Mouse (Mus musculus): ENCODE measurements at regions not wholly inside any gene's neighbourhood (a gene's known extent, or its start where the extent isn't known, plus 50 kb on each side); places are given as distances from the start of the nearest gene placed in this dataset.

- DNase-seq (ENCODE audit: low read depth, low spot score), result no peak
Observed at GRCm38 (mm10) chr8:89453724-89454123, 409.8 kb upstream of the Sall1 start.

- no peak for DNase-seq (ENCODE audit: low read depth, low spot score)
Observed at GRCm38 (mm10) chr8:89444466-89444865, 400.5 kb upstream of the Sall1 start.

GRCm38 (mm10) chr8:89439304-89439703 lies 395.3 kb upstream of the Sall1 start:
- DNase-seq (ENCODE audit: low read depth, low spot score), result no peak

- DNase-seq (ENCODE audit: low read depth, low spot score), result no peak
Observed at GRCm38 (mm10) chr8:89426969-89427368, 383.0 kb upstream of the Sall1 start.

- DNase-seq (ENCODE audit: low read depth, low spot score), result no peak
Observed at GRCm38 (mm10) chr8:89415287-89415686, 371.3 kb upstream of the Sall1 start.

- no peak for DNase-seq (ENCODE audit: low read depth, low spot score)
Observed at GRCm38 (mm10) chr8:89412500-89412899, 368.5 kb upstream of the Sall1 start.

GRCm38 (mm10) chr8:89412046-89412445 lies 368.1 kb upstream of the Sall1 start:
- DNase-seq (ENCODE audit: low read depth, low spot score), result no peak

- no peak for DNase-seq (ENCODE audit: low read depth, low spot score)
Observed at GRCm38 (mm10) chr8:89406688-89407087, 362.7 kb upstream of the Sall1 start.

GRCm38 (mm10) chr8:89404287-89404686 lies 360.3 kb upstream of the Sall1 start:
- DNase-seq (ENCODE audit: low read depth, low spot score), result no peak

- DNase-seq (ENCODE audit: low read depth, low spot score), result no peak
Observed at GRCm38 (mm10) chr8:89396673-89397072, 352.7 kb upstream of the Sall1 start.

- no peak for DNase-seq (ENCODE audit: low read depth, low spot score)
Observed at GRCm38 (mm10) chr8:89392749-89393148, 348.8 kb upstream of the Sall1 start.

GRCm38 (mm10) chr8:89388761-89389160 lies 344.8 kb upstream of the Sall1 start:
- no peak for DNase-seq (ENCODE audit: low read depth, low spot score)

- no peak for DNase-seq (ENCODE audit: low read depth, low spot score)
Observed at GRCm38 (mm10) chr8:89387295-89387694, 343.3 kb upstream of the Sall1 start.

- DNase-seq (ENCODE audit: low read depth, low spot score), result no peak
Observed at GRCm38 (mm10) chr8:89385028-89385427, 341.1 kb upstream of the Sall1 start.

- DNase-seq (ENCODE audit: low read depth, low spot score), result no peak
Observed at GRCm38 (mm10) chr8:89383781-89384180, 339.8 kb upstream of the Sall1 start.

GRCm38 (mm10) chr8:89382538-89383380 lies 338.8 kb upstream of the Sall1 start:
- no peak for DNase-seq (ENCODE audit: low read depth, low spot score)

GRCm38 (mm10) chr8:89380436-89380835 lies 336.5 kb upstream of the Sall1 start:
- no peak for DNase-seq (ENCODE audit: low read depth, low spot score)

- no peak for DNase-seq (ENCODE audit: low read depth, low spot score)
Observed at GRCm38 (mm10) chr8:89372761-89373160, 328.8 kb upstream of the Sall1 start.

GRCm38 (mm10) chr8:89371773-89372132 lies 327.8 kb upstream of the Sall1 start:
- DNase-seq (ENCODE audit: low read depth, low spot score), result no peak

- no peak for DNase-seq (ENCODE audit: low read depth, low spot score)
Observed at GRCm38 (mm10) chr8:89370816-89371772, 327.1 kb upstream of the Sall1 start.

GRCm38 (mm10) chr8:89365430-89365829 lies 321.5 kb upstream of the Sall1 start:
- DNase-seq (ENCODE audit: low read depth, low spot score), result no peak

- DNase-seq (ENCODE audit: low read depth, low spot score), result no peak
Observed at GRCm38 (mm10) chr8:89358411-89358810, 314.4 kb upstream of the Sall1 start.

GRCm38 (mm10) chr8:89345547-89345946 lies 301.6 kb upstream of the Sall1 start:
- DNase-seq (ENCODE audit: low read depth, low spot score), result no peak

Measured in skeletal muscle tissue, adult 2 months (tissue).